Mouse (Mus musculus) bone marrow, adult 2 months (tissue): ENCODE measurements around the gene Tln2. TPM values are rescaled to one million over a fixed set of nuclear protein-coding genes. Genes with fewer than 3 reads are reported as not detected.

Experiments used
- H3K27ac ChIP-seq: fragments of 200-500 bp; 2 replicates; pipeline ENCODE4 v1.5.1; 2012; ENCODE audit warnings: low read depth, mild to moderate bottlenecking, control low read depth, inconsistent platforms, low read length; ENCODE audit not compliant: control insufficient read depth, poor library complexity, insufficient read depth
- H3K4me1 ChIP-seq: fragments of 200-500 bp; 2 replicates; pipeline ENCODE4 v1.6.1; 2011; ENCODE audit warnings: low read length; ENCODE audit not compliant: control insufficient read depth, insufficient read depth
- H3K4me3 ChIP-seq: fragments of 200-500 bp; replicated peaks from 2 replicates; pipeline ENCODE3; 2011; ENCODE audit warnings: mild to moderate bottlenecking, low read depth, low read length, control low read depth; ENCODE audit not compliant: control insufficient read depth
- CTCF ChIP-seq: fragments of 200-500 bp; IDR thresholded peaks from 2 replicates; pipeline ENCODE4 v1.5.1; 2011; ENCODE audit warnings: low read length, control low read depth; ENCODE audit not compliant: control insufficient read depth, insufficient read depth
- POLR2A ChIP-seq: fragments of 200-500 bp; IDR thresholded peaks from 2 replicates; pipeline ENCODE4 v1.6.1; 2011; ENCODE audit warnings: low read depth, mild to moderate bottlenecking, control low read depth, low read length, borderline replicate concordance; ENCODE audit not compliant: control insufficient read depth
- WGBS: fragments of 180-500 bp; shearing (Covaris S2); methylation state at CpG from one replicate; pipeline ENCODE4 v1.1.7; 2018; 5-methylcytosine and 5-hydroxymethylcytosine counted together
- polyA plus RNA-seq: library from polyadenylated mRNA; stranded (reverse); fragments of >200 nt; gene quantifications from 2 replicates; pipeline ENCODE4 v1.2.4, GENCODE M21; 2011; ENCODE audit warnings: low replicate concordance; ENCODE audit not compliant: missing spikeins, insufficient read depth, insufficient read length

Gene Tln2
- polyA plus RNA-seq, 1 experiment = 2.0 TPM

DNA sequence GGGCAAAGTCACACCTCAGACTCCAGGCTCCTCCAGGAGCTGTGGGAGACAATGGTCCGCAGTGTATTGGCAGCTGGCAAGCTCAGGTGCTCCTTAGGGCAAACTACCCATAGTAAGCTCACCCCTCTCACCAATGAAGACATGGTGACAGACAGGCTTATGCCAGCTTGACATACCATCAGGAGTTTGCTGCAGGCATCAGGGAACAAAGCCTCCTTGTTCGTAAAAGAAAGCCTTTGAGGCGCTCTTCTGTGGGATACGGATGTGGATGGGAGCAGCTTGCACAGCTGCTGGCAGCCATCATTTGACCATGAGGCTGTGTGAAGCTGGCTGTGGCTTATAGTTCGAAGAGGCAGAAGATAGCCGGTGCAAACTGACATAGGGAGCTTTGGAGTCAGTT lies 254.5 kb downstream of the Tln2 start:
- Histone ChIP-seq H3K4me3 (no peak overlapping the region), H3K4me1 (no peaks in the 10 kb centered on the region), H3K27ac (no peak overlapping the region)
- no peak for TF ChIP-seq POLR2A
- no peak for TF ChIP-seq CTCF
- 78% methylated on average over 6 of the region's 6 CpGs for WGBS

DNA sequence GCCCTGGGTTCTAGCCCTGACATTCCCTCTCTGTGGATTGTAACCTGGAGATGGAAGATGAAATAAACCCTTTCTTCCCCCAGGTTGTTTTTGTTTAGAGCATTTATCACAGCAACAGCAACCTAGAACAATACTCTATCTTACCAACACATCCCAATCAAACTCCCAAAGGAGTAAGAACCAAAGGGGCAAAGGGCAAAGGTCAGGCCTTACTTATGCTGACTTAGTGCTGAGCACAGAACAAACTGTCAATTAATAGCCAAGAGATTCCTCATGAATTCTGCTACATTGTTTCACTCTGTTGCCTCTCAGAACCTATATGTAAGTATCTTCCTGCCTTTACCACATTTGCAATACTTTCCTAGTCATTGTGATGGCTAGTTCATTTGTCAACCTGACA lies 255.5 kb downstream of the Tln2 start:
- Histone ChIP-seq H3K27ac (no peak overlapping the region), H3K4me1 (no peaks in the 10 kb centered on the region)
- TF ChIP-seq CTCF = no peak
- no peak for TF ChIP-seq POLR2A

GRCm38 (mm10) chr9:67303038-67303437 lies 256.5 kb downstream of the Tln2 start:
- Histone ChIP-seq H3K4me1 (no peaks in the 10 kb centered on the region), H3K4me3 (no peak overlapping the region), H3K27ac (no peak overlapping the region)
- no peak for TF ChIP-seq POLR2A
- no peak for TF ChIP-seq CTCF

More for the DNA sequence above, 255.5 kb downstream of the Tln2 start:
- H3K4me3 ChIP-seq = no peak overlapping the region

- WGBS = 71% methylated on average over 10 of the region's 10 CpGs
- H3K4me3 ChIP-seq = no peak overlapping the region
- H3K27ac ChIP-seq = no peak overlapping the region
- H3K4me1 ChIP-seq = no peaks in the 10 kb centered on the region
- no peak for TF ChIP-seq CTCF
Measured at GRCm38 (mm10) chr9:67302386-67302989, 257.0 kb downstream of the Tln2 start.

DNA sequence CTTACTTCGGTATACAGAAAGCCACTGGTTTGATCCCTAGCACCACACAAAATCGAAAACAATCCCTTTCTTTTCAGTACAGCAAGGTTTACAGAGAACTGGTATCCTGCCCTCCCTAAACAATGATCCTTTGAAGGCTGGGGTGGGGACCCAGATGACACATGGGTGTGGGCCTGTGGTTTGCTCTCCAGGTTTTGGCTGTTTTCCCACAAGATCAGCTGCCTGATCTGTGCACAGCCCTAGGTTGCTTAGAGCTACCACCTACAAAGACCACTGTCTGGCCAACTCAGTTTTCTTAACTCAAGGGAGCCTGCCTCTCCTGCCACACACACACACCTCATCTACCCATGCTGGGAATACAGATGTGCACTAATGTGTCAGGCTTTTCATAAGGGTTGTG lies 257.9 kb downstream of the Tln2 start:
- WGBS = 75% methylated on average over 2 of the region's 2 CpGs
- H3K4me3 ChIP-seq = no peak overlapping the region
- H3K27ac ChIP-seq = no peak overlapping the region
- H3K4me1 ChIP-seq = no peaks in the 10 kb centered on the region
- TF ChIP-seq POLR2A (no peak), CTCF (no peak)

- TF ChIP-seq CTCF (no peak), POLR2A (no peak)
- 77% methylated on average over 5 of the region's 5 CpGs for WGBS
- no peak overlapping the region for H3K27ac ChIP-seq
- no peak overlapping the region for H3K4me3 ChIP-seq
- no peaks in the 10 kb centered on the region for H3K4me1 ChIP-seq
Measured at GRCm38 (mm10) chr9:67300769-67301168, 258.7 kb downstream of the Tln2 start.

GRCm38 (mm10) chr9:67300346-67300745 lies 259.2 kb downstream of the Tln2 start:
- H3K4me3 ChIP-seq = no peak overlapping the region
- WGBS = 65% methylated on average over 3 of the region's 3 CpGs
- TF ChIP-seq CTCF (no peak), POLR2A (no peak)
- H3K27ac ChIP-seq = no peak overlapping the region
- no peaks in the 10 kb centered on the region for H3K4me1 ChIP-seq

DNA sequence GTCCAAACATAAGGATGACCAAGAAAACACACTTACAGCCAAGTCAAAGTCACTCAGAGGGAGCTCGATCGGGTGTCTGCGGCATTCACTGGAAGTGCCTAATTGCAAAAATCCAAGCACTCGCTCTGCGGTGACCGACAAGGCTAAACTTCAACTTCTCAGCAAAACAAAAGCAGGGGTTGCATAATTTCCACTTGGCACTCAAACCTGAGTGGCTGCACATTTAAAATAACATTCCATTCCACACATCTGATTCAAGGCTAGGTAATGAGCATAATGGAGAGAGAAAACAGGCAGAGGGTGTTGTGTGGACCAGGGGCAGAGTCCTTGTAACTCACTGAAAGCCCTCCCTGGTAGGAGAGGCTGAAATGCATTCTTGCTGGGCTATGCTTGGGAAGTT lies 260.3 kb downstream of the Tln2 start:
- WGBS = 89% methylated on average over 6 of the region's 6 CpGs
- Histone ChIP-seq H3K4me1 (no peaks in the 10 kb centered on the region), H3K4me3 (no peak overlapping the region), H3K27ac (no peak overlapping the region)
- no peak for TF ChIP-seq CTCF

DNA sequence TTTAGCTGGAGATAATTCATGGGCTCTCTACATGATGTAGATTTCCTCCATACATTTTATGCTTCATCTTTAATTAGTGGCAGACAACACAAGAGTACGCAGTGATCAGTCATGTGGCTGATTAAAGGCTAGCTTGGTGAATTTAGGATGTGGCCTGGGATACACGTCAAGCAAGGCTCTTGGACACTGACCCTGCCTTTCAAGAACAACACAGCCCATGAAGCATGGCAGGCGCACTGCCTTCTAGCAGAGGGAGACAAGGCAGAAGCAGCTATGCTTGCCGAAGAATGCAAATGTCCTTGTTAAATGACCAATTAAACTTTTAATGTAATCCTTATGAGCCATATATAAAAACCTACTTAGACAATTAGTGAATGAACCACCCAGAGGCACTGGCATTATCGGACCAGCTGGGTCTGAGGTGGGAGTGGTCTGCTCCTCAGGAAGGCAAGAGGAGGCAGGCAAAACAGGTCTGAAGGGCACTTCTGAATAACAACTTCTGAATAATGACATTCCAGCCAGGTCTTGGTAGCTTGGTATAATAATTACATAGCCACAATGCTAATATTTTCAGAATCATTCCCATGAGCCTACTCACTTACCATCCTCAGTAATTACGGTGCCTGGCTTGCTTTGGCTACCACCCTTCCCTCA lies 262.1 kb downstream of the Tln2 start:
- Histone ChIP-seq H3K4me3 (no peak overlapping the region), H3K27ac (no peak overlapping the region), H3K4me1 (no peaks in the 10 kb centered on the region)
- no peak for TF ChIP-seq POLR2A
- TF ChIP-seq CTCF = no peak
- WGBS = 81% methylated on average over 6 of the region's 6 CpGs
